Mouse (Mus musculus) limb, embryonic 14.5 days (tissue): ENCODE measurements at regions not wholly inside any gene's neighbourhood (a gene's known extent, or its start where the extent isn't known, plus 50 kb on each side); places are given as distances from the start of the nearest gene placed in this dataset.

Experiments used
- ATAC-seq: fragments of 200-750 bp; cut with Nextera tagmentation; 2 replicates; pipeline ENCODE4 v1.8.0; 2017; ENCODE audit warnings: low read depth, moderate number of reproducible peaks, moderate TSS enrichment; ENCODE audit not compliant: low FRiP score
- DNase-seq: peaks from one replicate; pipeline ENCODE4 v3.0.0-alpha.2; 2015; ENCODE audit warnings: low spot score
- H3K27ac ChIP-seq: fragments of 300-500 bp; sonication (generic); replicated peaks from 2 replicates; pipeline ENCODE4 v1.5.1; 2014; ENCODE audit warnings: low read depth, mild to moderate bottlenecking, low read length, moderate library complexity, mixed read lengths
- H3K27me3 ChIP-seq: fragments of 300-500 bp; sonication (generic); 2 replicates; pipeline ENCODE4 v1.6.1; 2014; ENCODE audit warnings: low read length, mixed read lengths; ENCODE audit not compliant: control insufficient read depth, insufficient read depth
- H3K36me3 ChIP-seq: fragments of 300-500 bp; sonication (generic); 2 replicates; pipeline ENCODE4 v1.6.1; 2014; ENCODE audit warnings: mild to moderate bottlenecking, low read length, moderate library complexity, mixed read lengths; ENCODE audit not compliant: control insufficient read depth, insufficient read depth
- H3K4me1 ChIP-seq: fragments of 300-500 bp; sonication (generic); 2 replicates; pipeline ENCODE4 v1.6.1; 2014; ENCODE audit warnings: antibody characterized with exemption, low read length, mixed read lengths; ENCODE audit not compliant: control insufficient read depth, insufficient read depth
- H3K4me2 ChIP-seq: fragments of 300-500 bp; sonication (generic); replicated peaks from 2 replicates; pipeline ENCODE4 v1.6.1; 2014; ENCODE audit warnings: low read depth, mild to moderate bottlenecking, low read length, moderate library complexity; ENCODE audit not compliant: severe bottlenecking
- H3K4me3 ChIP-seq: fragments of 300-500 bp; sonication (generic); replicated peaks from 2 replicates; pipeline ENCODE4 v1.5.1; 2014; ENCODE audit warnings: low read length
- H3K9ac ChIP-seq: fragments of 300-500 bp; sonication (generic); 2 replicates; pipeline ENCODE4 v1.6.1; 2014; ENCODE audit warnings: mild to moderate bottlenecking, low read depth, low read length, moderate library complexity; ENCODE audit not compliant: severe bottlenecking
- H3K9me3 ChIP-seq: fragments of 300-500 bp; sonication (generic); 2 replicates; pipeline ENCODE4 v1.6.1; 2016; ENCODE audit warnings: low read length; ENCODE audit not compliant: control insufficient read depth
- POLR2A ChIP-seq: fragments of 200-500 bp; IDR thresholded peaks from 2 replicates; pipeline ENCODE4 v1.8.0; 2012; ENCODE audit warnings: inconsistent platforms, mild to moderate bottlenecking, moderate library complexity, borderline replicate concordance; ENCODE audit not compliant: insufficient read depth, insufficient read length; ENCODE audit errors: extremely low read depth
- WGBS: fragments of 180-500 bp; shearing (Covaris S2); extraction: QIAGEN DNeasy Blood & Tissue Kit; methylation state at CpG from one replicate; pipeline ENCODE4 v1.1.7; 2014; 5-methylcytosine and 5-hydroxymethylcytosine counted together

DNA sequence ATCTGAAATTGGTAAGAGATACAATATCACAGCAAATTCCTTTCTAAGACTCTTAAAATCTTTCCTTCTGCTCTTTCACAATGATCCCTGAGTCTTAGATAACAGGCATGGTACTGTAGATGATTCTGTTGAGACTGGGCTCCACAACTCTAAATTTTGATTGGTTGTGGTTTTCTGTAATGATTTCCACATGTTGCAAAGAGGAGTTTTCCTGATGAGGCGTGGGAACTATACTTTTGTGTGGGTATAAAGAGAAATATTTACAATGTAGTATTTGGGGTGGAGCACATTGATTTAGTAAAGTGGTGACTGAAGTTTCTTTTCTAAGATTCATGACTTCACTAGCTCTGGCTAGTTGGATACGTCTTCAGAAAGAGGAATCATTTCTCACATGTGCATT is 653.2 kb downstream of the Gsdmc2 start:
- no peaks in the 10 kb centered on the region for H3K27me3 ChIP-seq
- DNase-seq, result no peak
- no peak overlapping the region for H3K9ac ChIP-seq
- H3K27ac ChIP-seq, result no peak overlapping the region
- TF ChIP-seq POLR2A, result no peak
- H3K4me2 ChIP-seq, result no peak overlapping the region
- WGBS, result 16% methylated on average over 2 of the region's 2 CpGs
- H3K9me3 ChIP-seq, result no peaks in the 10 kb centered on the region
- ATAC-seq, result no peak
- H3K4me1 ChIP-seq, result peaks cover 12% of the 10 kb centered on the region
- H3K4me3 ChIP-seq, result no peak overlapping the region
- H3K36me3 ChIP-seq, result no peaks in the 10 kb centered on the region

DNA sequence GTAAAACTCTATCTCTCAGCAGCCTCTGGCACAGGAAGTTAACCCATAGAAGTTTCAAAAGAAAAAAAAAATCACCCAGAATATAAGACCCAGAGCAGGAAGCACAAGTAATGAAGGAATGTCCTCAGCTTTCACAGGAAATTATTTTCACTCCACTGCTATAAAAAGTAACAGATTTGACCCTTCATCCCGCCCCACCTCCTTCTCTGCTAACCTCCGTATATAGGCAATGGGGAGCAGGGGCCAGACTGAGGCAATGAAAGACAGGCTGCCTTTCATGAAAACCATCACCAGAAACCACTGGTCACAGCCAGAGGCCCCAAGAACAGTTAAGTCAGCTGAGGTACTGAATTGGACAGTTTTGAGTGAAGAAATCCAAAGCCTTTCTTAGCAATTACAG is 654.9 kb downstream of the Gsdmc2 start:
- 21% methylated on average over 2 of the region's 2 CpGs for WGBS
- Histone ChIP-seq H3K4me1 (peaks cover 12% of the 10 kb centered on the region), H3K36me3 (no peaks in the 10 kb centered on the region), H3K9me3 (no peaks in the 10 kb centered on the region), H3K27me3 (no peaks in the 10 kb centered on the region), H3K27ac (0 out of 2 replicates have a peak overlapping the region, but pooled peaks have one; percentile 46), H3K9ac (no peak overlapping the region), H3K4me2 (no peak overlapping the region), H3K4me3 (no peak overlapping the region)
- ATAC-seq (peak; percentile 57), DNase-seq (peak; percentile 27)
- TF ChIP-seq POLR2A, result no peak

DNA sequence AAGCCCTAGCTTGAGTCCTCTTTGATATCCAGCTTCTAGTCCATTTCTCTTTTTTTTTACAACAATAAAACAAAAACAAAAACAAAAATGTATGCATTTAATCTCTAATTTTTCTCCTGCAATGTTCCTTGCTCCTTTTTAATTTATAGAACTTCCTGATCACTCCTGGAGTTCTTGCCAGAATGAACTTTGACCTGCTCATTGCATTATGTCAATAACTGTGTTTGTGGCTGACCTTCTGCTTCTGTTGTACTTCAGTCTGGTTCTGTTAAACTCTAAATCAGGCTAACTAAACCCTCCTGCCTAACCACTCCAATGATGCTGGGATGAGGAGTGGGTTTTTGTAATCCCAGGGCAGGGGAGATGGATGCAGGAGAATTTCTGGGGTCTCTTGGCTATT is 674.0 kb downstream of the Gsdmc2 start:
- no peak for ATAC-seq
- no peak for DNase-seq
- no peak overlapping the region for H3K4me2 ChIP-seq
- H3K9me3 ChIP-seq, result no peaks in the 10 kb centered on the region
- no peak overlapping the region for H3K4me3 ChIP-seq
- no peak overlapping the region for H3K27ac ChIP-seq
- H3K4me1 ChIP-seq, result no peaks in the 10 kb centered on the region
- no peak overlapping the region for H3K9ac ChIP-seq
- H3K27me3 ChIP-seq, result no peaks in the 10 kb centered on the region
- TF ChIP-seq POLR2A, result no peak
- no peaks in the 10 kb centered on the region for H3K36me3 ChIP-seq

DNA sequence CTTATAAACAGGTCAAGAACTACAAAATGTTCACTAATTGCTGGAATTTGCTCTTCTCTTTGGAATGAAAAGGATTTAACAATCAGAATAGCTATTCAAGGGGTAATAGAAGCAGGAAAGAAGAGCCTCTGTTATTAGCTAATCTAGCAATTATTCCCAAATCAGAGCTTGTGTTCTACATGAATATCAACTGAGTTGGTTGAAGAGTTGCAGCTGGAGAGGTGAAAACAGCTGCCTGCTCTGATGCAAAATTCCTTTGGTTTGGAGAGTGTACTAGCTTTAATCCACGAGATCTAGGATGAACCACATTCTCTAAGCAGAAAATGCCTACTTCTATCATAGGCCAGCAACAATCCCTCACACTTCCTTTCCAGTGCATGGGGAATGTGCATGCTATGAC is 674.8 kb downstream of the Gsdmc2 start:
- no peak overlapping the region for H3K4me2 ChIP-seq
- H3K4me1 ChIP-seq, result no peaks in the 10 kb centered on the region
- ATAC-seq, result no peak
- no peak for TF ChIP-seq POLR2A
- H3K4me3 ChIP-seq, result no peak overlapping the region
- no peak overlapping the region for H3K9ac ChIP-seq
- no peaks in the 10 kb centered on the region for H3K27me3 ChIP-seq
- WGBS, result 18% methylated on average over 1 of the region's 1 CpGs
- no peak overlapping the region for H3K27ac ChIP-seq
- H3K36me3 ChIP-seq, result no peaks in the 10 kb centered on the region
- peak; percentile 35 for DNase-seq
- H3K9me3 ChIP-seq, result no peaks in the 10 kb centered on the region

DNA sequence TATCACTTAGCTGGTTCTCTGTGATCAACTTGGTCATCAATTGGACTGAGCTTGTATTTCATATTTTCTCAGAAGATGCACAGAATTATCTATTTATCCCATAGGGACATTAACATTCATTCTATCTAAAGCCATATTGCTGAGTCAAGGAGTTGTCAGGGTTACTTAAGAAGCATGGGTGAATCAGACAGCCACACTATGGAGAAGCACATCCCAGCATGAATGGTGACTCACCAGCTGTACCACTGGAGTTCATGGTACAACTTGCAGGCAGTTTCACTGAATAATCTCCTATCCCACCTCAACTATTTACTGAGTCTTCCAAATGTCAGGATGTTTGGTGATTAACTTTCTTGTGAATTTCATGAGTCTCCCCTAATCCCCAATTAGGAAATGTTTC is 678.6 kb downstream of the Gsdmc2 start:
- H3K4me3 ChIP-seq, result no peak overlapping the region
- no peak overlapping the region for H3K9ac ChIP-seq
- H3K4me1 ChIP-seq, result peaks cover 7% of the 10 kb centered on the region
- H3K9me3 ChIP-seq, result no peaks in the 10 kb centered on the region
- H3K4me2 ChIP-seq, result no peak overlapping the region
- H3K27me3 ChIP-seq, result no peaks in the 10 kb centered on the region
- TF ChIP-seq POLR2A, result no peak
- no peak overlapping the region for H3K27ac ChIP-seq
- ATAC-seq, result no peak
- no peak for DNase-seq
- H3K36me3 ChIP-seq, result no peaks in the 10 kb centered on the region
